Mouse (Mus musculus) kidney, postnatal 0 days (tissue): Measurements from ENCODE around the gene Atp8b5. TPM values are rescaled to one million over a fixed set of nuclear protein-coding genes. Genes with fewer than 3 reads are reported as not detected.

Source experiments
- ATAC-seq: fragments of 200-750 bp; cut with Nextera tagmentation; replicated peaks from 2 replicates; pipeline ENCODE4 v1.8.0; 2017; ENCODE audit warnings: low read depth, moderate number of reproducible peaks, moderate TSS enrichment, moderate library complexity; ENCODE audit not compliant: low FRiP score
- DNase-seq: peaks from one replicate; pipeline ENCODE4 v3.0.0-alpha.2; 2016; ENCODE audit warnings: low spot score
- H3K27ac ChIP-seq: fragments of 300-500 bp; sonication (generic); 2 replicates; pipeline ENCODE4 v1.5.1; 2014; ENCODE audit warnings: mild to moderate bottlenecking
- H3K27me3 ChIP-seq: fragments of 300-500 bp; sonication (generic); 2 replicates; pipeline ENCODE4 v1.6.1; 2014; ENCODE audit warnings: low read length, mixed read lengths; ENCODE audit not compliant: insufficient read depth
- H3K36me3 ChIP-seq: fragments of 300-500 bp; sonication (generic); 2 replicates; pipeline ENCODE4 v1.6.1; 2014; ENCODE audit warnings: low read length, mixed read lengths; ENCODE audit not compliant: insufficient read depth
- H3K4me1 ChIP-seq: fragments of 300-500 bp; sonication (generic); replicated peaks from 2 replicates; pipeline ENCODE4 v1.6.1; 2014; ENCODE audit warnings: antibody characterized with exemption, low read length, mixed read lengths; ENCODE audit not compliant: insufficient read depth
- H3K4me2 ChIP-seq: fragments of 300-500 bp; sonication (generic); 2 replicates; pipeline ENCODE4 v1.6.1; 2014; ENCODE audit warnings: mild to moderate bottlenecking, low read length, moderate library complexity, mixed read lengths
- H3K4me3 ChIP-seq: fragments of 300-500 bp; sonication (generic); replicated peaks from 2 replicates; pipeline ENCODE4 v1.5.1; 2014; ENCODE audit warnings: low read depth, low read length
- H3K9ac ChIP-seq: fragments of 300-500 bp; sonication (generic); 2 replicates; pipeline ENCODE4 v1.6.1; 2014; ENCODE audit warnings: low read depth, low read length
- H3K9me3 ChIP-seq: fragments of 300-500 bp; sonication (generic); replicated peaks from 2 replicates; pipeline ENCODE4 v1.6.1; 2016; ENCODE audit warnings: low read length, inconsistent platforms, mixed read lengths
- CTCF ChIP-seq: IDR thresholded peaks from 2 replicates; pipeline ENCODE4 v1.5.1; 2016; ENCODE audit warnings: antibody characterized with exemption, low read depth, mild to moderate bottlenecking, moderate library complexity
- WGBS: fragments of 180-500 bp; shearing (Covaris S2); extraction: QIAGEN DNeasy Blood & Tissue Kit; methylation state at CpG from one replicate; pipeline ENCODE4 v1.1.7; 2014; 5-methylcytosine and 5-hydroxymethylcytosine counted together
- polyA plus RNA-seq: library from polyadenylated mRNA; unstranded; fragments of >200 nt; fragmentation: Nextera tagmentation; extraction: Ambion mirVana; gene quantifications from 2 replicates; pipeline ENCODE4 v1.2.1, GENCODE M21; 2015

Gene Atp8b5
- polyA plus RNA-seq, 1 experiment from 2014 or later: 0.51 TPM

DNA sequence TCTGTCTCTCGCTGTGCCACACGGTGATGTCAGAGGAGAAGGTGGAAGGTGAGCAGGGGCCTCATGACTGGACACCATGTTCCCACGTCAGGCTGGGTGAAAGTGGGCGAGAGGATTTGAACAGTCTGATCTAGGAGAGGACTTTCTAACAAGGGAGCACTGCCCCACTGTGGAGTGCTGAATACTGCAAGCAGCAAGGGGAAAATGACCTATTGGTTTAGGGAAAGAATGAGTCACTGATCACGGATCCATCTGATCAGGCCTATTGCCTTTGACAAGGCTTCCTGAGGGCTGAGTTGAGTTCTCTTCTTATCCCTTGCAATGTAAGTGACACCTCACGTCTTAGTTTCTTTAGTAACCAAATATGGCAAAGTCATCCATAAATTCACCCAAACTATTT lies 86.7 kb downstream of the Atp8b5 start:
- H3K9ac ChIP-seq: no peak overlapping the region
- H3K9me3 ChIP-seq: no peaks in the 10 kb centered on the region
- 76% methylated on average over 6 of the region's 6 CpGs for WGBS
- ATAC-seq: no peak
- H3K4me2 ChIP-seq: no peak overlapping the region
- no peaks in the 10 kb centered on the region for H3K36me3 ChIP-seq
- no peak overlapping the region for H3K27ac ChIP-seq
- H3K27me3 ChIP-seq: no peaks in the 10 kb centered on the region
- peak; percentile 31; the same call in 1 of the 2 replicates for TF ChIP-seq CTCF
- no peak for DNase-seq
- H3K4me1 ChIP-seq: no peaks in the 10 kb centered on the region
- H3K4me3 ChIP-seq: no peak overlapping the region

DNA sequence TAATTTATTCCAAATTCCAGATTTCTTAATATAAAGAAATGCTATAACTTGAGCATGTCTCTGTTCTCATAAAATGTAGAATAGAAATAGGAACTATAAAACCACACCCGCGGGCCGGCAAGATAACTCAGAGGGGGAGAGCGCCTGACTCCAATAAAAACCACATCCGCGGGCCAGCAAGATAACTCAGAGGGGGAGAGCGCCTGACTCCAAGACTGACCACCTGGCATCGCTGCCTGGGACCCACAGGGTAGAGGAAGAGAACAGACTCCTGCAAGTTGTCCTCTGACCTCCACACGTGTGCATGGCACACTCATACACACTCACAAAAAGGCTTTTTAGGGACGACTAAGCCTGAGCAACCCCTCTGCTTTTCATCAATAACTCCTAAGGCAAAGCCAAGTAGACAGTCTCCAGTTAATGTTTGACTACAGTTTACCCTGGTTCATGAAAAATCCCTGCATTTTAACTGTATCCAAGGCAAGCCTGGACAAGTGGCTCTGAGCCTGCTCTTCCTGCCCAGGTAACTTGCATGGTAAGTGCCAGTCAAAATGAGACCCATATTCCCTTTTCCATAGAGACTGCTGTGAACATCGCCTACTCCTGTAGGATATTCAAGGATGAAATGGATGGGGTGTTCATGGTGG lies 98.1 kb downstream of the Atp8b5 start:
- Histone ChIP-seq H3K4me2 (no peak overlapping the region), H3K9ac (no peak overlapping the region), H3K27ac (no peak overlapping the region), H3K4me1 (no peaks in the 10 kb centered on the region), H3K36me3 (no peaks in the 10 kb centered on the region), H3K9me3 (no peaks in the 10 kb centered on the region), H3K27me3 (no peaks in the 10 kb centered on the region), H3K4me3 (no peak overlapping the region)
- WGBS: 66% methylated on average over 11 of the region's 11 CpGs
- ATAC-seq: no peak
- no peak for DNase-seq
- no peak for TF ChIP-seq CTCF

GRCm38 (mm10) chr4:43367295-43367694 lies 100.3 kb downstream of the Atp8b5 start:
- no peak for DNase-seq
- ATAC-seq: no peak
- Histone ChIP-seq H3K4me1 (no peaks in the 10 kb centered on the region), H3K36me3 (no peaks in the 10 kb centered on the region), H3K27me3 (no peaks in the 10 kb centered on the region), H3K9ac (no peak overlapping the region), H3K9me3 (no peaks in the 10 kb centered on the region), H3K27ac (no peak overlapping the region), H3K4me3 (no peak overlapping the region), H3K4me2 (no peak overlapping the region)
- no peak for TF ChIP-seq CTCF
- 80% methylated on average over 5 of the region's 5 CpGs for WGBS

- H3K4me3 ChIP-seq: no peak overlapping the region
- H3K9ac ChIP-seq: no peak overlapping the region
- no peaks in the 10 kb centered on the region for H3K36me3 ChIP-seq
- no peak overlapping the region for H3K27ac ChIP-seq
- H3K9me3 ChIP-seq: no peaks in the 10 kb centered on the region
- ATAC-seq: no peak
- H3K27me3 ChIP-seq: no peaks in the 10 kb centered on the region
- WGBS: 95% methylated on average over 9 of the region's 9 CpGs
- H3K4me1 ChIP-seq: no peaks in the 10 kb centered on the region
- no peak for TF ChIP-seq CTCF
- H3K4me2 ChIP-seq: no peak overlapping the region
- DNase-seq: no peak
Observed at GRCm38 (mm10) chr4:43367787-43368186, 100.8 kb downstream of the Atp8b5 start.

DNA sequence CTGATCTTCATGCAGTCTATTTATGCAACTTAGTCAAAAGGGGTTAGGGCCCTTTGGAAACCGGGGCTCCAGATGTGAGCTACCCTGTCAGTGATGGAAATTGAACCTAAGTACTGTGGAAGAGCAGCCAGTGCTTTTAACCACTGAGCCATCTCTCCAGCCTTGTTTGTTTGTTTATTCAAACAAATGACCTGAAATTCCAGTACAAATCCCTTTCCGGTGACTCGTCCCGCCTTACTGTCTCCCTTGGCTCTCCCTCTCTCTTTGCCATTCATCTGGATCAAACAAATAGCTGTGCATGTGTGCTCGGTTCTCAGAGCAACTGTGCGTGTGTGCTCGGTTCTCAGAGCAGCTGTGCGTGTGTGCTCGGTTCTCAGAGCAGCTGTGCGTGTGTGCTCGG lies 104.4 kb downstream of the Atp8b5 start:
- Histone ChIP-seq H3K4me3 (no peak overlapping the region), H3K36me3 (no peaks in the 10 kb centered on the region), H3K27me3 (no peaks in the 10 kb centered on the region), H3K27ac (no peak overlapping the region), H3K9me3 (no peaks in the 10 kb centered on the region), H3K4me2 (no peak overlapping the region), H3K4me1 (no peaks in the 10 kb centered on the region), H3K9ac (no peak overlapping the region)
- WGBS: 55% methylated on average over 10 of the region's 11 CpGs
- no peak for ATAC-seq
- no peak for TF ChIP-seq CTCF
- DNase-seq: no peak

- WGBS: 68% methylated on average over 4 of the region's 4 CpGs
Observed at GRCm38 (mm10) chr4:43372155-43372554, 105.2 kb downstream of the Atp8b5 start.

DNA sequence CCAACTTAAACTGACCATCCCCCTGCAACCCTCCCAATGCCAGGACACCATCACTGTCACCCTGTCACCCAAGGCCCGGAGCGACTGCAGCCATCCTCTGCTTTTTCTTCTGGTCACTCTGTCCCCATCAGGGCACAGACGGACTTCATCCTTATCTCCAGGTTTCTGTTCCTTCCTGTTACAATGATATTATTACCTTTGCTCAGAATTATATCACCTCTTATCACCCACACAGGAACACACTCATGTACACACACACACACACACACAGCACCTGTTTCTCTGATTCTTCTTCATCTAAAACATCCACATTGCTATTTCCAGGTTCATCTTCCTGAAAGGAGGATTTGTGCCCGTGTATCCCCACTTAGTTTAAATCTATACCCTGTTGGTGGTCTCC lies 107.3 kb downstream of the Atp8b5 start:
- Histone ChIP-seq H3K36me3 (no peaks in the 10 kb centered on the region), H3K4me1 (no peaks in the 10 kb centered on the region), H3K27me3 (no peaks in the 10 kb centered on the region), H3K9ac (no peak overlapping the region), H3K4me3 (no peak overlapping the region), H3K9me3 (no peaks in the 10 kb centered on the region), H3K4me2 (no peak overlapping the region), H3K27ac (no peak overlapping the region)
- DNase-seq (no peak), ATAC-seq (no peak)
- WGBS: 80% methylated on average over 4 of the region's 4 CpGs
- TF ChIP-seq CTCF: no peak

More at GRCm38 (mm10) chr4:43372155-43372554, 105.2 kb downstream of the Atp8b5 start:
- DNase-seq (no peak), ATAC-seq (no peak; the same call in 1 of the 2 replicates)
- Histone ChIP-seq H3K9ac (no peak overlapping the region), H3K36me3 (no peaks in the 10 kb centered on the region), H3K9me3 (no peaks in the 10 kb centered on the region), H3K27ac (no peak overlapping the region), H3K4me1 (no peaks in the 10 kb centered on the region), H3K27me3 (no peaks in the 10 kb centered on the region), H3K4me2 (no peak overlapping the region), H3K4me3 (no peak overlapping the region)
- TF ChIP-seq CTCF: peak; percentile 49; the same call in 1 of the 2 replicates
